Comparison of ENCODE assay signal across 15 mouse cellular contexts in genomic region chr8:11055557-11056174, GRCm38 (mm10). TPM values are rescaled to one million over a fixed set of nuclear protein-coding genes. Genes with fewer than 3 reads are reported as not detected.
A peak's percentile ranks its signal among the peaks of the same experiment; 100 is the strongest.
DNase-seq lines count a peak whose midpoint lies in the region; ATAC-seq lines count a peak whose summit lies in the region.
"Had no signal": no experiment of that assay in that cellular context is flagged by ENCODE, and none has a peak within 500 bp of the region (broad histone marks: within the 10 kb centered on the region; RNA-seq: fewer than 3 reads in every experiment).

No protein-coding gene starts in this region.

- H3K9ac ChIP-seq in liver, embryonic 12.5 days, result no peak overlapping the region
- no peak overlapping the region for H3K9ac ChIP-seq in neural tube, embryonic 15.5 days (replicated peaks)
- H3K9ac ChIP-seq: forebrain, embryonic 13.5 days; hindbrain, embryonic 14.5 days; midbrain, embryonic 12.5 days had no signal

- WGBS in liver, embryonic 12.5 days (ENCODE audit: insufficient replicate concordance), result 72% methylated on average over 16 of the region's 16 CpGs
- 48% methylated on average over 16 of the region's 16 CpGs for WGBS in neural tube, embryonic 15.5 days

- H3K27ac ChIP-seq in liver, embryonic 12.5 days, result 0 out of 2 replicates have a peak overlapping the region, but pooled peaks have one; percentile 47
- no peak overlapping the region for H3K27ac ChIP-seq in neural tube, embryonic 15.5 days (replicated peaks)
- H3K27ac ChIP-seq: forebrain, embryonic 13.5 days; gastrocnemius, adult 2 months; hindbrain, embryonic 14.5 days; midbrain, embryonic 12.5 days had no signal

- peak; percentile 68 for ATAC-seq in liver, embryonic 12.5 days
- no peak for ATAC-seq in neural tube, embryonic 15.5 days (ENCODE audit: low FRiP score)
- ATAC-seq: forebrain, embryonic 13.5 days had no signal

- H3K4me3 ChIP-seq in liver, embryonic 12.5 days, result no peak overlapping the region
- no peak overlapping the region for H3K4me3 ChIP-seq in neural tube, embryonic 15.5 days (replicated peaks)
- H3K4me3 ChIP-seq: forebrain, embryonic 13.5 days; gastrocnemius, adult 2 months; midbrain, embryonic 12.5 days had no signal

- H3K9me3 ChIP-seq in liver, embryonic 12.5 days (replicated peaks), result no peaks in the 10 kb centered on the region
- no peaks in the 10 kb centered on the region for H3K9me3 ChIP-seq in neural tube, embryonic 15.5 days (replicated peaks)
- H3K9me3 ChIP-seq: forebrain, embryonic 13.5 days; G1E; midbrain, embryonic 12.5 days had no signal

- peak; percentile 35 to 42 for DNase-seq in urinary bladder, adult 18-20 months (ENCODE audit: low spot score in 2 of 2)
- no peak for DNase-seq in urinary bladder, postnatal 4 days (ENCODE audit: low spot score in 2 of 2)
- DNase-seq in kidney, postnatal 14 days, result peak; percentile 20
- DNase-seq in yolk sac, embryonic 10.5 days (ENCODE audit: low spot score), result peak; percentile 80
- DNase-seq in ovary, postnatal 10 days (ENCODE audit: low spot score), result no peak
- DNase-seq in heart, adult 11 months, result no peak
- DNase-seq: B cell, adult 2 months; cerebellum, adult 9-10 months; gastrocnemius, adult 2 months had no signal

- no peaks in the 10 kb centered on the region for H3K36me3 ChIP-seq in liver, embryonic 12.5 days
- H3K36me3 ChIP-seq in neural tube, embryonic 15.5 days, result no peaks in the 10 kb centered on the region
- H3K36me3 ChIP-seq: G1E; midbrain, embryonic 12.5 days had no signal

- peaks cover 3% of the 10 kb centered on the region; the same call in 1 of the 2 replicates for H3K27me3 ChIP-seq in liver, embryonic 12.5 days (replicated peaks)
- H3K27me3 ChIP-seq in neural tube, embryonic 15.5 days (replicated peaks), result no peaks in the 10 kb centered on the region
- H3K27me3 ChIP-seq: forebrain, embryonic 13.5 days; midbrain, embryonic 12.5 days had no signal

- H3K4me1 ChIP-seq in liver, embryonic 12.5 days, result peaks cover 5% of the 10 kb centered on the region; the same call in 1 of the 2 replicates
- peaks cover 8% of the 10 kb centered on the region; the same call in 1 of the 2 replicates for H3K4me1 ChIP-seq in neural tube, embryonic 15.5 days
- H3K4me1 ChIP-seq: forebrain, embryonic 13.5 days; midbrain, embryonic 12.5 days had no signal

- H3K4me2 ChIP-seq in liver, embryonic 12.5 days, result no peak overlapping the region
- no peak overlapping the region for H3K4me2 ChIP-seq in neural tube, embryonic 15.5 days
- H3K4me2 ChIP-seq: forebrain, embryonic 13.5 days; hindbrain, embryonic 14.5 days; midbrain, embryonic 12.5 days had no signal

RNA-seq across cellular contexts. Expression of gene Irs2, which starts 47.4 kb away (rescaled TPM):
- 9.6 and 10.4 TPM in 2 replicates for polyA plus RNA-seq in liver, embryonic 12.5 days (2016; fragmentation: Nextera tagmentation; extraction: Ambion mirVana)
- polyA plus RNA-seq in neural tube, embryonic 15.5 days (2015; fragmentation: Nextera tagmentation; extraction: Ambion mirVana), result 5.2 and 5.7 TPM in 2 replicates

Comparison
In these comparisons a context has a peak if more than half of its experiments do, and no peak if none do; other contexts are left out.
1. DNase-seq: peak in urinary bladder, adult 18-20 months (2 of 2), kidney, postnatal 14 days (single experiment) and yolk sac, embryonic 10.5 days (single experiment); none in urinary bladder, postnatal 4 days (0 of 2), ovary, postnatal 10 days (single experiment) and heart, adult 11 months (single experiment).